7 mouse cellular contexts compared by ENCODE assay signal in the genomic region with DNA sequence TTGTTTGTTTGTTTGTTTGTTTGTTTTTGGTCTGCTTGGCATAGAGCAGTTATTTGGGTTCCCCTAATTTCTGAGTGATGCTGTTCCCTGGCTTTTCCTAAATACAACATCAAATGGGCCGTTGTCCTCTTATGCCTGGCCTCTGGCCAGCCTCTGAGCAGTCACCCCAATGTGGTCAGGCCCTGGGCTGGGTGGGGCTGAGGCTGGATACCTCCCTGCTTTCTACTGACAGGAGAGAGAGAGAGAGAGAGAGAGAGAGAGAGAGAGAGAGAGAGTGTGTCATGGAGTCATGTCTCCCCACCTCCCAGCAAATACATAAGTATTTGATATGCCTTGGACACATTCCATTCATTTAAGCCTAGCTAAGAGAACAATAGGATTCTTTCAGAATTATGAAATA. TPM values are rescaled to one million over a fixed set of nuclear protein-coding genes. Genes with fewer than 3 reads are reported as not detected.
DNase-seq lines count a peak whose midpoint lies in the region; ATAC-seq and TF ChIP-seq lines count a peak whose summit lies in the region.

No protein-coding gene starts in this region.

- no peak overlapping the region for H3K27ac ChIP-seq in liver, adult 2 months (replicated peaks; ENCODE audit: insufficient read depth, low read depth, low read length)
- no peak overlapping the region for H3K27ac ChIP-seq in cortical plate, adult 2 months (ENCODE audit: insufficient read depth, low read length)
- no peak overlapping the region for H3K27ac ChIP-seq in hindbrain, postnatal 0 days
- H3K27ac ChIP-seq in olfactory bulb, adult 2 months (ENCODE audit: insufficient read depth, low read depth, low read length), result peak overlapping the region; percentile 42; the same call in 1 of the 2 replicates

- TF ChIP-seq CTCF in liver, adult 2 months (IDR thresholded peaks at IDR 0.05; ENCODE audit: low read depth, low read length), result no peak
- no peak for TF ChIP-seq CTCF in cortical plate, adult 2 months (IDR thresholded peaks at IDR 0.05; ENCODE audit: extremely low read depth, insufficient read depth, low read length)
- TF ChIP-seq CTCF in hindbrain, postnatal 0 days (IDR thresholded peaks at IDR 0.05; ENCODE audit: low read depth), result no peak
- TF ChIP-seq CTCF in olfactory bulb, adult 2 months (IDR thresholded peaks at IDR 0.05; ENCODE audit: insufficient read depth, low read depth, low read length), result no peak

- no peak for DNase-seq in liver, adult 2 months (ENCODE audit: extremely low read depth, low read depth, low spot score)
- DNase-seq in liver, result no peak
- DNase-seq in hindbrain, postnatal 0 days (ENCODE audit: low spot score), result no peak
- DNase-seq in thymus, postnatal 14 days, result no peak
- DNase-seq in ovary, adult 18-20 months (ENCODE audit: low spot score), result no peak

- H3K9me3 ChIP-seq in hindbrain, postnatal 0 days (ENCODE audit: low read length), result no peaks in the 10 kb centered on the region

- H3K4me2 ChIP-seq in hindbrain, postnatal 0 days (ENCODE audit: low read depth, low read length), result peak overlapping the region; percentile 97

- peaks cover 27% of the 10 kb centered on the region; the same call in 1 of the 2 replicates for H3K79me2 ChIP-seq in liver, adult 2 months (ENCODE audit: control insufficient read depth, insufficient read depth, low read length)

- H3K4me3 ChIP-seq in liver, adult 2 months (ENCODE audit: insufficient read depth, low read depth, low read length), result peak overlapping the region; percentile 47; the same call in 1 of the 2 replicates
- peak overlapping the region; percentile 19; the same call in 1 of the 2 replicates for H3K4me3 ChIP-seq in cortical plate, adult 2 months (ENCODE audit: insufficient read depth, low read length)
- H3K4me3 ChIP-seq in hindbrain, postnatal 0 days (ENCODE audit: low read length), result no peak overlapping the region
- peak overlapping the region; percentile 35 for H3K4me3 ChIP-seq in olfactory bulb, adult 2 months (ENCODE audit: insufficient read depth, low read depth, low read length)

- H3K27me3 ChIP-seq in liver, adult 2 months (ENCODE audit: control insufficient read depth, insufficient read depth, low read length), result no peaks in the 10 kb centered on the region
- peaks cover 6% of the 10 kb centered on the region; the same call in 1 of the 2 replicates for H3K27me3 ChIP-seq in hindbrain, postnatal 0 days (ENCODE audit: insufficient read depth, low read length)

- no peak for TF ChIP-seq POLR2A in liver, adult 2 months (IDR thresholded peaks at IDR 0.05; ENCODE audit: extremely low read depth, insufficient read depth, low read length)
- TF ChIP-seq POLR2A in cortical plate, adult 2 months (IDR thresholded peaks at IDR 0.05; ENCODE audit: extremely low read depth, insufficient read depth, low read length), result no peak
- no peak for TF ChIP-seq POLR2A in olfactory bulb, adult 2 months (IDR thresholded peaks at IDR 0.05; ENCODE audit: insufficient read depth, low read depth, low read length)

- H3K36me3 ChIP-seq in liver, adult 2 months (ENCODE audit: control insufficient read depth, insufficient read depth, low read length), result peaks cover 19% of the 10 kb centered on the region
- H3K36me3 ChIP-seq in hindbrain, postnatal 0 days (ENCODE audit: insufficient read depth, low read length), result no peaks in the 10 kb centered on the region

- WGBS in liver, adult 2 months, result 10% methylated on average over 1 of the region's 1 CpGs
- WGBS in hindbrain, postnatal 0 days, result 41% methylated on average over 1 of the region's 1 CpGs
- 33% methylated on average over 1 of the region's 1 CpGs for WGBS in olfactory bulb, adult 2 months

- no peak for ATAC-seq in hindbrain, postnatal 0 days

- H3K9ac ChIP-seq in liver, adult 2 months (ENCODE audit: low read depth, low read length), result 0 out of 2 replicates have a peak overlapping the region, but pooled peaks have one; percentile 30
- no peak overlapping the region for H3K9ac ChIP-seq in hindbrain, postnatal 0 days (replicated peaks; ENCODE audit: low read length)

- H3K4me1 ChIP-seq in liver, adult 2 months (ENCODE audit: control insufficient read depth, insufficient read depth, low read length), result peaks cover 25% of the 10 kb centered on the region
- no peaks in the 10 kb centered on the region for H3K4me1 ChIP-seq in cortical plate, adult 2 months (ENCODE audit: control insufficient read depth, insufficient read depth, low read length)
- peaks cover 7% of the 10 kb centered on the region; the same call in 1 of the 2 replicates for H3K4me1 ChIP-seq in hindbrain, postnatal 0 days (ENCODE audit: insufficient read depth, low read length)
- H3K4me1 ChIP-seq in olfactory bulb, adult 2 months (ENCODE audit: control insufficient read depth, insufficient read depth, low read length), result peaks cover 22% of the 10 kb centered on the region

RNA-seq across cellular contexts. Expression of a gene that starts 1.7 kb away (rescaled TPM):
- total RNA-seq in liver, adult 2 months (2014; rRNA removed), result 147 and 292 TPM in 2 replicates
- 80.0 and 88.2 TPM in 2 replicates for polyA plus RNA-seq in liver, adult 2 months (2012; rRNA removed)
- polyA plus RNA-seq in cortical plate, adult 2 months (2012; rRNA removed), result 45.9 and 56.7 TPM in 2 replicates
- total RNA-seq in hindbrain, postnatal 0 days (2014; rRNA removed), result 91.5 and 109 TPM in 2 replicates
- 198 and 206 TPM in 2 replicates for polyA plus RNA-seq in hindbrain, postnatal 0 days (2015; fragmentation: Nextera tagmentation; extraction: Ambion mirVana)
- not detected in 2 replicates for polyA plus RNA-seq in olfactory bulb, adult 2 months (2012; ENCODE audit: insufficient read depth, insufficient read length, low replicate concordance, missing spikeins)

RNA-seq across cellular contexts. Expression of a gene that starts 36.3 kb away (rescaled TPM):
- 3.0 and 5.4 TPM in 2 replicates for total RNA-seq in liver, adult 2 months (2014; rRNA removed)
- polyA plus RNA-seq in liver, adult 2 months (2012; rRNA removed), result 3.4 and 4.3 TPM in 2 replicates
- 20.9 and 21.5 TPM in 2 replicates for polyA plus RNA-seq in cortical plate, adult 2 months (2012; rRNA removed)
- 9.7 and 16.4 TPM in 2 replicates for total RNA-seq in hindbrain, postnatal 0 days (2014; rRNA removed)
- polyA plus RNA-seq in hindbrain, postnatal 0 days (2015; fragmentation: Nextera tagmentation; extraction: Ambion mirVana), result 234 and 235 TPM in 2 replicates
- polyA plus RNA-seq in olfactory bulb, adult 2 months (2012; ENCODE audit: insufficient read depth, insufficient read length, low replicate concordance, missing spikeins), result not detected in 2 replicates

Comparison
In these comparisons a context has a peak if more than half of its experiments do, and no peak if none do; other contexts are left out.
1. RNA of a gene that starts 36.3 kb away (polyA plus RNA-seq): not detected in olfactory bulb, adult 2 months and 234 to 235 TPM in hindbrain, postnatal 0 days; 20.9 to 21.5 TPM in cortical plate, adult 2 months and 3.4 to 4.3 TPM in liver, adult 2 months; every median in the first group is over 10 times any median in the second.